Mouse (Mus musculus): ENCODE results near the gene Glrp1. TPM values are rescaled to one million over a fixed set of nuclear protein-coding genes. Genes with fewer than 3 reads are reported as not detected.

The Glrp1 gene
- polyA plus RNA-seq, 1 experiment: 1.7 TPM

DNA sequence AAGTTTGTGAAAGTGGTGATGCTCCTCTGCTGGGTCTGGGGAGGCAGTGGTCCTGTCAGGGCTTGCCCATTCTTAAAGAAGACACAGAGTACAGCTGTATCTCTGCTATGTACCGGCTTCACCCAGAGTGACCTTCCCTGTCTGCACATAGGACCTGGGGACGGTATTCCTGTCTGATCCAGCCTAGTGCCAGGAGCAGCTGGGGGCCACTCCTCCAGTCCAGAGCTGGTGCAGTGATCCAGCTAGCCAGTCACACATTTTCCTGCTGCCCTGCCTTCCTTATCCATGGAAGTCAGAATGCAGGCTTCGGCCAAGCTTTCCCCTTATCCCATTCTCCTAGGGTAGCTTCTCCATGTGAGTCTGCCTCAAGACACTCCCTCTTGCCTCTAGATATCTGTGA is 54.1 kb downstream of the Glrp1 start:
- Histone ChIP-seq H3K4me3 (ENCODE audit: control insufficient read depth, low read depth, low read length) (no peak overlapping the region), H3K36me3 (ENCODE audit: control insufficient read depth, insufficient read depth, low read length) (no peaks in the 10 kb centered on the region), H3K27me3 (ENCODE audit: control insufficient read depth, insufficient read depth, low read length) (no peaks in the 10 kb centered on the region), H3K4me1 (ENCODE audit: control insufficient read depth, insufficient read depth, low read length) (peaks cover 4% of the 10 kb centered on the region; the same call in 1 of the 2 replicates), H3K27ac (ENCODE audit: control insufficient read depth, insufficient read depth, low read depth, low read length) (no peak overlapping the region)
- TF ChIP-seq CTCF (IDR thresholded peaks at IDR 0.05; ENCODE audit: control insufficient read depth, insufficient read depth, insufficient replicate concordance, low read depth, low read length): no peak
- no peak for TF ChIP-seq POLR2A (IDR thresholded peaks at IDR 0.05; ENCODE audit: control insufficient read depth, low read depth, low read length)

DNA sequence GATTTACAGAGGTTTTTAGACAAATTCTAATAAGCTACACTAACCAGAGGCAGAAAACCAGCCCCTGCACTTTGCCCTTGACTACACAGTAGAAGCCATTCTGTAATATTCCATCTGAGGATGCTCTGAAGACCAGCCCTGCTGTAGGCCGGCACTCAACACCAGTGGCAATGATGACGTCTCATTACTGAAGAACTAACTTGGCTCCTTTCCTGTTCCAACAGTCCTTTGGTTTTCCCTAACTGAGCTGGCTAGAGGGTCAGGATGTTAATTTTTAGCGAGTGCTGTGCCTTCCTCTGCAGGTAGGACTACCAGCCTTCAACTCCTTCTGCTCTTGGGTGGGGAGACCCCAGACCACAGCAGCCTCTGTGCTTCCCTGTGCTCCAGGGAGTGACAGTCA is 55.2 kb downstream of the Glrp1 start:
- Histone ChIP-seq H3K27ac (ENCODE audit: control insufficient read depth, insufficient read depth, low read depth, low read length) (no peak overlapping the region), H3K27me3 (ENCODE audit: control insufficient read depth, insufficient read depth, low read length) (no peaks in the 10 kb centered on the region), H3K4me1 (ENCODE audit: control insufficient read depth, insufficient read depth, low read length) (peaks cover 2% of the 10 kb centered on the region; the same call in 1 of the 2 replicates), H3K36me3 (ENCODE audit: control insufficient read depth, insufficient read depth, low read length) (no peaks in the 10 kb centered on the region), H3K4me3 (ENCODE audit: control insufficient read depth, low read depth, low read length) (no peak overlapping the region)
- no peak for TF ChIP-seq POLR2A (IDR thresholded peaks at IDR 0.05; ENCODE audit: control insufficient read depth, low read depth, low read length)
- no peak for TF ChIP-seq CTCF (IDR thresholded peaks at IDR 0.05; ENCODE audit: control insufficient read depth, insufficient read depth, insufficient replicate concordance, low read depth, low read length)

DNA sequence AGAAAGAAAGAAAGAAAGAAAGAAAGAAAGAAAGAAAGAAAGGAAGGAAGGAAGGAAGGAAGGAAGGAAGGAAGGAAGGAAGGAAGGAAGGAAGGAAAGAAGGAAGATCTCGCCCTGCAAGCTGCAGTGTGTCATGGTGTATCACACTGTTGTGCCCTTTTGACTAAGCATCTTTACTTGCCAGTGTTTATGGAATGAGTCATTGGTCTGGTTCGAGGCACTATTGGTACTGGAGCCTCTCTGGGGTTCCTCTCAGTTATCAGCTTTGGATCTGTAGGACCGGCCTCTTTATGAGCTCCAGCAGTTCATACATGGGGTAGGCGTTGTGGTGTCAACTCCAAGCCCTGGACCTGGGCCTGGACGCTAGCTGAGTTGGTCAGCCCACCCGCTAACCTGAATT is 57.7 kb downstream of the Glrp1 start:
- H3K36me3 ChIP-seq (ENCODE audit: control insufficient read depth, insufficient read depth, low read length): no peaks in the 10 kb centered on the region
- H3K4me3 ChIP-seq (ENCODE audit: control insufficient read depth, low read depth, low read length): no peak overlapping the region
- H3K27me3 ChIP-seq (ENCODE audit: control insufficient read depth, insufficient read depth, low read length): no peaks in the 10 kb centered on the region
- no peak for TF ChIP-seq CTCF (IDR thresholded peaks at IDR 0.05; ENCODE audit: control insufficient read depth, insufficient read depth, insufficient replicate concordance, low read depth, low read length)
- TF ChIP-seq POLR2A (IDR thresholded peaks at IDR 0.05; ENCODE audit: control insufficient read depth, low read depth, low read length): no peak
- H3K4me1 ChIP-seq (ENCODE audit: control insufficient read depth, insufficient read depth, low read length): no peaks in the 10 kb centered on the region
- H3K27ac ChIP-seq (ENCODE audit: control insufficient read depth, insufficient read depth, low read depth, low read length): no peak overlapping the region

DNA sequence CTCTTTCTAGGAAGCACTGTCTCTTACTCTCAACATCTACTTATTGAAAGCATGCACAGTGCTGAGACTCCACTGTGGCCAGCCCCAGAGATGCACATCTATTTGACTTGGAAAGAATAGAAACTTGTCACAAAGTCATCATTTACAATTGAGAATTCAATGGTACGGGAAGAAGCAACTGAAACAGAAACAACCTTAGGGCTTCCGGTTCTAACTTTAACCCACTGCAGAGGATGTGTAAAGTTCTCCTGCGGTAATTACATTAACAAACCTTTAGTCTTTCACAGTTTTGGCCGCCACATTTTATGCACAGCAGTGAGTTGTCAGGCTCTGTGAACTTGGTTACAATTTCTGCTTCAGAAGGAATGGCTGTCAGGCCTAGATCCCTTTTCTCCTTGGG is 59.2 kb downstream of the Glrp1 start:
- H3K27me3 ChIP-seq (ENCODE audit: control insufficient read depth, insufficient read depth, low read length): no peaks in the 10 kb centered on the region
- H3K27ac ChIP-seq (ENCODE audit: control insufficient read depth, insufficient read depth, low read depth, low read length): no peak overlapping the region
- H3K4me3 ChIP-seq (ENCODE audit: control insufficient read depth, low read depth, low read length): no peak overlapping the region
- H3K36me3 ChIP-seq (ENCODE audit: control insufficient read depth, insufficient read depth, low read length): no peaks in the 10 kb centered on the region
- no peak for TF ChIP-seq CTCF (IDR thresholded peaks at IDR 0.05; ENCODE audit: control insufficient read depth, insufficient read depth, insufficient replicate concordance, low read depth, low read length)
- no peak for TF ChIP-seq POLR2A (IDR thresholded peaks at IDR 0.05; ENCODE audit: control insufficient read depth, low read depth, low read length)
- H3K4me1 ChIP-seq (ENCODE audit: control insufficient read depth, insufficient read depth, low read length): no peaks in the 10 kb centered on the region

Other genes starting within 250 kb of the Glrp1 start
- 29.1 and 34.3 TPM in 2 replicates for gene Hjurp, start 232.4 kb downstream of the Glrp1 start, polyA plus RNA-seq (2012; rRNA removed)
- gene Trpm8, start 232.4 kb downstream of the Glrp1 start, polyA plus RNA-seq (2012; rRNA removed): 4.3 and 4.7 TPM in 2 replicates
- not detected in 2 replicates for gene Spp2, start 103.1 kb downstream of the Glrp1 start, polyA plus RNA-seq (2012; rRNA removed)
- gene Arl4c, start 192.2 kb upstream of the Glrp1 start, polyA plus RNA-seq (2012; rRNA removed): 5.2 and 5.7 TPM in 2 replicates

Data from testis, adult 2 months (tissue).